Mouse (Mus musculus) heart, adult 11 months (tissue): ENCODE measurements around the gene Eif4g3.
A peak's percentile ranks its signal among the peaks of the same experiment; 100 is the strongest.

Source experiments
- DNase-seq: peaks from one replicate; pipeline ENCODE4 v3.0.0; 2022

Gene Eif4g3

GRCm38 (mm10) chr4:137991240-137991639 lies 1.6 kb upstream of the Eif4g3 start:
- no peak for DNase-seq

- DNase-seq: peak; percentile 100
Measured at GRCm38 (mm10) chr4:137993291-137993758, 503 bp downstream of the Eif4g3 start.

- DNase-seq: peak; percentile 96
Measured at GRCm38 (mm10) chr4:137993821-137994561, 1.2 kb downstream of the Eif4g3 start.

GRCm38 (mm10) chr4:137994562-137995336 lies 1.9 kb downstream of the Eif4g3 start:
- peak; percentile 90 for DNase-seq

GRCm38 (mm10) chr4:137995399-137995798 lies 2.6 kb downstream of the Eif4g3 start:
- peak; percentile 94 for DNase-seq

GRCm38 (mm10) chr4:137998232-137998631 lies 5.4 kb downstream of the Eif4g3 start:
- no peak for DNase-seq

- peak; percentile 90 for DNase-seq
Measured at GRCm38 (mm10) chr4:138000682-138001081, 7.9 kb downstream of the Eif4g3 start.

- no peak for DNase-seq
Measured at GRCm38 (mm10) chr4:138003909-138004610, 11.2 kb downstream of the Eif4g3 start.

- no peak for DNase-seq
Measured at GRCm38 (mm10) chr4:138005781-138006180, 13.0 kb downstream of the Eif4g3 start.

GRCm38 (mm10) chr4:138006951-138007613 lies 14.3 kb downstream of the Eif4g3 start:
- no peak for DNase-seq

GRCm38 (mm10) chr4:138008646-138009045 lies 15.8 kb downstream of the Eif4g3 start:
- DNase-seq: peak; percentile 95

GRCm38 (mm10) chr4:138009786-138010502 lies 17.1 kb downstream of the Eif4g3 start:
- no peak for DNase-seq

GRCm38 (mm10) chr4:138013723-138014479 lies 21.1 kb downstream of the Eif4g3 start:
- peak; percentile 93 for DNase-seq

GRCm38 (mm10) chr4:138015966-138016365 lies 23.1 kb downstream of the Eif4g3 start:
- no peak for DNase-seq

GRCm38 (mm10) chr4:138017085-138017637 lies 24.3 kb downstream of the Eif4g3 start:
- DNase-seq: no peak

GRCm38 (mm10) chr4:138018011-138018410 lies 25.2 kb downstream of the Eif4g3 start:
- peak; percentile 98 for DNase-seq

GRCm38 (mm10) chr4:138020231-138020630 lies 27.4 kb downstream of the Eif4g3 start:
- no peak for DNase-seq

GRCm38 (mm10) chr4:138021651-138022050 lies 28.8 kb downstream of the Eif4g3 start:
- DNase-seq: no peak

- no peak for DNase-seq
Measured at GRCm38 (mm10) chr4:138022761-138023160, 29.9 kb downstream of the Eif4g3 start.

GRCm38 (mm10) chr4:138023403-138024100 lies 30.7 kb downstream of the Eif4g3 start:
- DNase-seq: no peak
